Mouse (Mus musculus) frontal cortex, adult (tissue): ENCODE measurements around the gene H2-Ab1.
"Not testable (repeated sequence)": the region's sequence is repeated elsewhere in the genome, so short reads cannot be mapped to it uniquely, and the experiment has no call there.

Experiments used
- ATAC-seq: cut with Nextera tagmentation; 2 replicates; pipeline ENCODE4 v1.9.2; 2017; ENCODE audit warnings: mild to moderate bottlenecking, moderate library complexity, mixed read lengths; ENCODE audit not compliant: low TSS enrichment

The H2-Ab1 gene

GRCm38 (mm10) chr17:34308161-34308560 is 50.7 kb downstream of the H2-Ab1 start:
- ATAC-seq: no peak

DNA sequence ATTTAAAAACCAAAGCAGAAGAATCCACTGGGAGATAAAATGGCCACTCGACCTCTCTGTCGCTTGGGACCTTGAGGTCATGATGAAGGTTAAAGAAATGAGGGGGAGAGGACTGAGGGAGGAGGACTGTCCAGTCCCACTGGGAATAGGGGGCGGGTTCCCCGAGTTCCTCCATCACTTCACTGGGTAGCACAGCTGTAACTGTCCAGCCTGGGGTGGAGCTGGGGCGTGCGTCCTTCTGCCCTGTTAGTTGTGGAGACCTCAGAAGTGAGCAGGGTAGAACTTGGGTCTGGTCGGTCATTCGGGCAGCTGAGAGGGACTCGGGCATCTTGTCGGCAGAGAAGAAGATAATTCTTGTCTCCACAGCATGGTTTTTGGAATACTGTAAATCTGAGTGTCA is 51.7 kb downstream of the H2-Ab1 start:
- ATAC-seq: no peak

GRCm38 (mm10) chr17:34309683-34310385 is 52.3 kb downstream of the H2-Ab1 start:
- peak; percentile 90 for ATAC-seq

GRCm38 (mm10) chr17:34310526-34310925 is 53.0 kb downstream of the H2-Ab1 start:
- ATAC-seq: not testable (repeated sequence)

GRCm38 (mm10) chr17:34312185-34312584 is 54.7 kb downstream of the H2-Ab1 start:
- no peak for ATAC-seq

DNA sequence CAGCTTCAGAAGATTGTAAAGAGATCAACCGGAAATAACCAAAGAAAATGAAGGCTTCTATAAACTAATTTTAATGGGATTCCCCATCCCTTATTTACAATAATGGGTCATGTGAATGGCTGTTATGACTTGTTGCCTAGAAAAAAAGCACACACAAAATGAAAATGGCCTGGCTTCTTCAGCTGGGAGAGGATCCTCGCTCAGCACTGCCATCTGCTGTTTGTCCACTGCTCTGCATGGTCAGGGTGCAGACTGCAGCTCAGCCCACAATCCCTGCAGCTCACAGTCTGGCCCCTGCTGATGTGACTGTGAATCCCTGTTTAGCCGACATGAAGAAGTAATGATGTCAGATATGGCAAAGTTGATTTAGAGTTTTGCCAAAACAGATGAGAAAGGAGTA is 55.9 kb downstream of the H2-Ab1 start:
- ATAC-seq: peak; percentile 76

DNA sequence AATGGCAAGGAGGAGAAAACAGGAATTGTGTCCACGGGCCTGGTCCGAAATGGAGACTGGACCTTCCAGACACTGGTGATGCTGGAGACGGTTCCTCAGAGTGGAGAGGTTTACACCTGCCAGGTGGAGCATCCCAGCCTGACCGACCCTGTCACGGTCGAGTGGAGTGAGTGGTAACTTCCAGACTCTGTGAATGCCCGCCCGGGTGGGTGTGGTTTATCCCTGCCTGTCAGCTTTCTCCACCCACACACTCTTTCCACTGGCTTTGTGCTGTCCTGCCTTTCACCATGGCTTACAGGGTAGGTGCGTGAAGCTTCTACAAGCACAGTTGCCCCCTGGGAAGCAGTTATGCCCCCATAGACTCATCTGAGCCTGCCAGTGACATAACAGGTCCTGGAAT is 56.8 kb downstream of the H2-Ab1 start:
- no peak for ATAC-seq

GRCm38 (mm10) chr17:34315512-34315911 is 58.0 kb downstream of the H2-Ab1 start:
- ATAC-seq: no peak

DNA sequence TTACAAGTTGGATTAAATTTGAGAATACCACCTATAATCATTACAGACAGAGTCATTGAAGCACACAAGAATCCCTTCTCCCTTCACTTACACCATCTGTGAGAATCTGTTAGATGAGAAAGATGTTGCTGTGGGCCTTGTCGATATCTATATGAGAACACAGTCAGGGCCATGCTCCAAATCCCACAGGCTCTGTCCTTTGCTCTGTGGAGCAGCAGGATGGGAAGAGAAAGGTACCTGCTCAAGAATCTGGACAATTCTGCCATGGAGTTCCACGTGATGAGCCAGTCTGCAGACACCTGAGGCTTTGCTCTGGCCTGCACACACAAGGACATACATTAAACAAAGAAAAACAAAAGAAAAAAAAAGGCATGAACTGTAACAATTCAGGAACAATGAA is 59.2 kb downstream of the H2-Ab1 start:
- ATAC-seq: no peak

DNA sequence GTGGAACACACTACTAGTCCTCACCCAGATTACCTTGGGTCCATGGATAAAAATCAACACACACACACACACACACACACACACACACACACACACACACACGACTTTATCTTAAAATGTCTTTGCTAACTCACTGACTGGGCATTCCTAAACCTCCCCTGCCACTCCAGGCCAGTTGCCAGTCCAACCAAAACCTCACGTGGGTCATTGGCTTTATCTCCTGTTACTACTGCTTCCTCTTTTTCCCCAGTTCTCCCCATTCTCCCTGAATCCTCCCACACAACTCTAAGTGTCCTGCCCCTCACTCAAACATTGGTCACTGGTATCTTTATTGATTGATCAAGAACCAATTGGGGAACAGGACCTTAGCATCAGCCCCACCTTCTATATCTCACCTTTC is 59.8 kb downstream of the H2-Ab1 start:
- ATAC-seq: no peak
